Mouse (Mus musculus) thymus, postnatal 10 days (tissue): ENCODE measurements around the gene Ifna6.

Experiments
- DNase-seq, 2 experiments: peaks; one replicate each; pipeline ENCODE4 v3.0.0; 2021; ENCODE audit warnings: low spot score in 2 of 2

The Ifna6 gene

DNA sequence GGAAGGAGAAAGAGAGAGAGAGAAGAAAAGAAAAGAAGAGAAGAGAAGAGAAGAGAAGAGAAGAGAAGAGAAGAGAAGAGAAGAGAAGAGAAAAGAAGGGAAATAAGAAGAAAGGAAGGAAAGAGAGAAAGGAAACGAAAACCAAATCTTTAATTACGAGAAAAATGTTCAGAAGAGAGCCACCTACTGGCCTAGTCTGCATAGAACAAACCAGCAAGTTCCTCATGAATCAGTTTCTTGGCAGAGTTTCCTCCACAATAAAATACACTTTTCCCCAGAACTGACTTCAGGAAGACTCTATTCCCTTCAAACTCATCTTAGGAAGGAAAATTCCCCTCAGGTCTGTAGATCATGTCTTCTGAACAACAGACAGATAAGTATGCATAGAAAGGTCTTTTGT is 18.1 kb downstream of the Ifna6 start:
- DNase-seq = no peak

DNA sequence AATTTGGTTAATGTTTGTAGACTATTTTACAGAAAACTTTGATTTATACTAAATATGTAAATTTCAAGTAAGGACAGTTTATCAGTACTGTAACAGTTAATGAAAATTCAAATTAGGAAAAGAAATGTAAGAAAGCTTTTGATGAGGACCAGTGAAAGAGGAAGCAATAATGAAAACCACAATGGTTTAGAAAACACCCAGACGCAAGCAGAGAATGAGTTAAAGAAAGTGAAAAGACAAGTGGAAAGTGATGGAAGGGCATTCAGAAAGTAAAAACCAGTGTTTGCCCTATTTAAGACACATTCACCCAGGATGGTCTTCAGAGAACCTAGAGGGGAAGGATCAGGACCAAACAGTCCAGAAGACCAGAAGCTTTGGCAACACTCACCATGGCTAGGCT is 22.5 kb downstream of the Ifna6 start, which contains the start of gene Ifna1:
Gene Ifna1, plus strand, starts transcription at position 390 of the 400 bp plus-strand sequence.
- no peak for DNase-seq

DNA sequence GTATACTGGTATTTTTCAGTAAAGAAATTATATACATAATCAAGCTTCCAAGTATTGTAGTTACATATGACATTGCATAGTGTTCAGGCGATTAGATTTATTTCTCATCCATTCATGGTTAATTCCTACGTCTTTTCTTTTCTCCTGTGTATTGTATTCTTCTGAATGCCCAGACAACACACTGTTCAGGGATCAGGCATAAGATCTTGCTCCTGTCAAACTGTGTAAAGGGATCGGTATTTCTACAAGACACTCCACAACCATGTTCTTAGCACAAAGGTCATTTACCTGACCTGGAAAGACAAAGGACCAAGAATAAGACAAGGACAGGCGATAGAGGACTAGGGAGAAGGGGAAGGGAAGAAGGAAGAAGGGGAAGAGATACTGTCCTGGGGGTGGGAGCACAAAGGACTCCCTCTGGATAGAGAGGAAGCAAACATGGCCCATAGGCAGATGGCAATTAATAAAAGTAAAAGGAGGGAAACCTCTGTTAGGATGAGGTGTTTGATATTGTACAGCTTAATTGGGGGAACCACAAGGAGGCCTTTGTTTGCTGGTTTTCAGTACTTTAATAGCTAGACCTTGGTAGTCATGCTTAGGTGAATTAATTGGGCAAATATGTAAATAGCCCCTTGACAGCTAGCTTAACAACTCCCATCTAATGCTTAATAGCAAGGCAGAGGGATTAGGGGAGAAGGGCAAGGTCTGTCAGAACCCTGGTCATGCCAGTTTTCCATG is 24.0 kb downstream of the Ifna6 start:
- DNase-seq = no peak

DNA sequence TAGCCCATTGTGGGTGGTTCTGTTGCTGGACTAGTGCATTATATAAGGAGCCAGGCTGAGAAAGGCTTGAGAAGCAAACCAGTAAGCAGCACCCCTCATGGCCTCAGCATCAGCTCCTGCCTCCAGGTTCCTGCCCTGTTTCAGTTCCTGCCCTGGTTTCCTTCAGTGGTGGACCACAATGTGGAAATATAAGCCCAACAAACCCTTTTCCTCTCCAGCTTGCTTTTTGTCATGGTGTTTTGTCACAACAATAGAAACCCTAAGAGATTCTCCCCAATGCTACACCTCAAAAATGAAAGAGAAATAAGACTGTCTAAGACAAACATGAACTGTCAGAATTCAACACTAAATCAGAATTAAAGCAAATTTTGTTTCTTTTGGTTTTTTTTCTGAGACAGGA is 32.0 kb downstream of the Ifna6 start:
- no peak for DNase-seq

DNA sequence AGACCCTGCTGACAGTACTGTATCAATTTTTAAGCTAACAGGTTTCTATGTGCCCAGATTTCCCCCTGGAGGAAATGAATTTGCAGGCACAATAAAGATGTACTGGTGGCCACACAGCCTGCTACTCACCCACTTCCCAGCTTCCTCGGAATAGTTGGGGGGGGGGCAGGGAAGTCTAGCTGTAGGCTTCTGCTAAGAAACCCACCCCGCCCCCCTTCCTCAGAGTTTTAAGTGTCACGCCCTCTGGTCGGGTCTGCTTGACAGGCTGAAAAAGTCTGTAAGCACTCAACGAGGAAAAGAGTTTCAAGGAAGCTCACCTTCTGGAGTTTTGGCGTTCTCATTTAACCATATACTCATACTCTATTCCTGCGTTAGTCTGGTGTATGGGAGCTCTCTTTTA is 36.1 kb downstream of the Ifna6 start:
- DNase-seq = no peak

DNA sequence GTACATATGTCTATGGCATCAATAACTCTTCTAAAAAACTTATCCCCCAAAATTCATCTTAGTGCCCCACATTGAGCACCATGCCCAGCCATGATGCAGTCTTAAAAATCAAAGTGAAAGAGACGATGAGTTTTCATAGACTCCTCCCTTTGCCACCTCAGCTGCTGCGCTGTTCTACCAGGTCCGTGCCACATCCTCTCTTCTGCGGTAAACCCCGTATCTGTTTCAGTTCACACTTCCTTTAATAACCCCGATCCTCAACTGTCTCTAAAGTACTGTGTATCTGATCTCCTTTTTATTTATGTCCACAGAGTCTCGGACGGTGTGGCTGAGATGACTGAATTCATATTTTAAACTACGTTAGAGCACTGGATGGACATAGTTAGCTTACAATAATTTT is 37.4 kb downstream of the Ifna6 start:
- DNase-seq = peak; percentile 36 to 57

DNA sequence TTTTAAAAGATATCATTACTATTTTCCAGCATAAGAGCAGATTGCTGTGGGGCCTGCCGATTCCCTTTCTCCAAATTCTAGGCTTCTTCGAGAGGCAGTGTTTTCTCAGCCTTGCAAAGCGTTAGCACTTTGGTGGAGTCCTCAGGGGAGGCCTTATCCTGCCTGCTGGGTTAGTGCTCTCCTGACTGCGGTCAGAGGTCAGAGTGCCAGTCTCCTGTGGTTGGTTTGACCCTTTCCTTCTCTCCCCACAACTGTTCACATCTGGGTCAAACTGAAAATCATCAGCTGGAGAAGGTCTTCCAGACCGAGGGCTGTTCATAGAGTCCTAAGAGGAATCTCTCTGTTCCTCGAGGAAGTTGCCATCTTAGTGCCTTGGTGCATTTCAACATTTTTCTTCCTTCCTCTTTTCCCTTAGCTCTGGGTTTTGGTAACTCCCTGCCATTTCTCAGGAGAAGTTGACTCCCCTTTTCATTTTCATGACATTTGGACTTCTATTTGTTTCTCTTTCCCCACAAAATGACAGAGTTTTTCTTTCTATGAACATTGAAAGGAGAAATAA is 37.9 kb downstream of the Ifna6 start:
- DNase-seq = no peak

DNA sequence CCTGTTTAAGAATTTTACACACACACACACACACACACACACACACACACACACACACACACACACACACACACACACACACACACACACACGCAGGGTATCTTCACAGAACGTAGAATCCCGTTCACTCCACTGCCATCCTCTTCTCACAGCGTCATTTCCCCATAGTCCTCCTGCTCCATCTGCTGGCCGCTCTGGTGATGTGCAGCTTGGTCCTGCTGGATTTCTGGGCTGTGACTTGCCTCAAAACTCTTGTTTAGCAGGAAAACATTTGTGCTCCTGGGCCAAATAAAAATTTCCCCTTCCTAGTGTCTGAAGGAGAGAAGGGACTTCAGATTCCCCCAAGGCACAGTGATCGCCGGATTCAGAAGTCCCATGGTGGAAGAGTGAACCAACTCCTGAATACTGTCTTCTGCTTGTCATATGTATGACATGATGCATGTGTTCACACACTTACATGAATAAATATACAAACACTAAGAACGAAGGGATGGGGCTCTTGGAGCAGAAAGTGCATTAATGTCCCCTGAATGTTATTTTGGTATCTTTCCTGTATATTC is 40.2 kb downstream of the Ifna6 start:
- peak; percentile 69 to 86 for DNase-seq

DNA sequence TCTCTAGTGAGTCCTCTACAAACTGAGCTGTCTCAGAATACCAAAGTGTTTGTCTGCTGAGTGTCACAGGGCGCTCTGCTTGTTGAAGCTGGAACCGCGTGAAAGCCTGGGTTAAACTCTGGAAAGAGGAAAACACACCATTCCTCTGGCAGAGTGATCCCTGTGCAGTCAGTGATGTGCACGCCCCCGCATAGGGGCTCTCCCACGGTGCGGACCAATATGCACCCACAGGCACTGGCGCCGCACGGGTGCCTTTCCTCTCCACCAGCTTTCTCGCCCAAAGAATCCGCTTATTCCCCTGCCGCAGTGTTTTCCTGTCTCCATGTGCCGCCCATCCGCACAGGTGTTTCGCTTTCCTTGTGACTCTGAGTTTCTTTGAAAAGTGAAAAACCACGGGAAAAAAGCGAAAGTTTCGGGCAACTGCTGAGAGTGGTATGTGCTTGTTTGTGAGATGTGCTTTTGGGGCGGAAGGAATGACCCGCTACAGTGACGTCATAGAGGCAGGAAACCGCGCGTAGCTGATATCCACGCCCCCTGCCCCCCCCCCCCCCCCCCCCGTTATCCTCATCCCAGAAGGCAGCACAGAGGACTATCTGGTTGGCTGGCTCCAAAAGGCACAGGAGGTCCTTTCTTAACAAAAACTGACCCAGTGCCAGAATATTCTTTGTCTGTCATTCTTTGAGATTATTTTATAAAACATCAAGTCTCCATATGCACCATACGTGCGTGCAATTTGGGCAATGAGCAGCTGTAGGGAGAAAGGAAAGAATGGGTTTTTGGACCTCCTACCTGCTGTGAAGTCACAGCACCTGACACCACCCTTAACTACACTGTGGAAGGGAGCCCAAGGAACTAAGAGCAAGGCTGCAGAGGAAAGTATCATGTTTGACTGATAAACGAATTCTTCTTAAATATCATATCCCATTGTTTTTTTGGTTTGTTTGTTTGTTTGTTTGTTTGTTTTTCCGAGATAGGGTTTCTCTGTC is 41.0 kb downstream of the Ifna6 start:
- peak; percentile 42 to 53 for DNase-seq

DNA sequence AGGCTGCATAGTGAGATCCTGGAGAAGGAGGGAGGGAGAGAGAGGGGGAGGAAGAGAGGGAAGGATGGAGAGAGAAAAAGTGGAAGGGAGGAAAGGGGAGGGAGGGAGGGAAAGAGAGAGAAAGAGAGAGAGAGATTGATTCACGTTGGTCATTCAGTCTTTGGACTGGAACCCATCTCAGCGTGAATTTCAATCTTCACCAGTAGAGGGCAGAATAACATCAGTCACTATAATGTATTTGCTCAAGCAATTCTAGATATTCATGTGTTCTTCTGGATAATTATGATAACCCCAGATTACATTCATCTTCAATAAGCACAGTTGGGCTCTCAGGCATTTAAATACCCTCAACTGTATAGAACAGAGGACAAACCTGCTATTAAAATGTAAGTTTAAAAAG is 45.5 kb downstream of the Ifna6 start:
- peak in 1 of 2 experiments; percentile 48 for DNase-seq

DNA sequence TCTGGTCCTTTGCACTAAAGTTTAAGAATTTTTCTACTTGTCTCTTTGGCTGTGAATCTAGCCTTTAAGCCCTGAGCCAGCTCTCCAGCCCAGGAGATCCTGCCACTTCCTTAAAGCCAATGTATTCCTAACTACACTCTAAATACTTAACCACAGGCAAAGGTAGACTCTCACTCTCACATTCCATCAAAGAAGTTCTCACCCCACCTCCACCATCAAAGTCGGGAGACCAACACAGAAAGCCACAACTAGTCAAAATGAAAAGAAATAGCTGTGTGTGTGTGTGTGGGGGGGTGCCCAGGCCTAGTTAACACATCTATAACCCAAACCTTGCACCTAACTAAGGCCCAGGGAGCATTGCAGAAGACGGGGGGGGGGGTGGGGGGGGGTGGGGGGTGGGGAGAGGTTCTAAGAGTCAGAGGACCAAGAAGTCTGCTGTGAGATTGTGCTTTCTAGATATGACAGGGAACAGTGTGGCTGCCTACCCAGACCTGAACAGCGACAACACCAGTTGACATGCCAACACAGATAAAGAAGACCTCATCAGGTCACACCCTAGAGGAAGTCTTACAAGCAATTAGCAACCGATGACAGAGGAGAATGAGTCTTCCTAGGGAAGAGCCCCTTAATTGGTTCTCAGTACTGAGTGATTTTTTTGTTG is 48.3 kb downstream of the Ifna6 start:
- DNase-seq = no peak

DNA sequence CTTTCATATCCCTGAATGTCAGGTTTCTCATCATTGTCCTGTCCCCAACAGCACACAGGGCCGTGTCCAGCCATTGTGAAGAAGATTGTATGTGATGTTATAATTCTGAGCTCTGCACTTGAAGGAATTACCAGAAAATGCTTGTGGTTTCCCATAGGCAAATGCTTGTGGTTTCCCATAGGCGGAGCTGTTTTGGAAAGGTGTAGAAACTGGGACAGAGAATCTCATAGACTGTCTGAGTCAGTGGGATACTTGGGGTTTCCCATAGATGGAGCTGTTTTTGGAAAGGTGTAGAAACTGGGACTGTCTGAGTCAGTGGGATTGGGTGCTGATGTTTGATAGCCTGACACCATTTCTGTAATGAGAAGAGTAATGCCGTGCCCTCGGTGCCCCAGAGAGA is 49.3 kb downstream of the Ifna6 start:
- DNase-seq = no peak
